Mouse (Mus musculus) embryonic fibroblast, embryonic 13.5 days (primary cell): Measurements from ENCODE around the gene Col4a2.

ENCODE experiments used
- CTCF ChIP-seq: IDR thresholded peaks from 2 replicates; pipeline ENCODE4 v1.5.1; 2011; ENCODE audit warnings: mild to moderate bottlenecking, control low read depth, low read length, moderate library complexity, borderline replicate concordance; ENCODE audit not compliant: insufficient read depth
- POLR2A ChIP-seq: IDR thresholded peaks from 2 replicates; pipeline ENCODE4 v1.6.1; 2011; ENCODE audit warnings: low read depth, mild to moderate bottlenecking, control low read depth, low read length, moderate library complexity

GRCm38 (mm10) chr8:11477178-11477553, 164.6 kb downstream of the Col4a2 start:
- no peak for TF ChIP-seq CTCF
- no peak for TF ChIP-seq POLR2A
